Mouse (Mus musculus): ENCODE results near the gene Cd55. TPM values are rescaled to one million over a fixed set of nuclear protein-coding genes. Genes with fewer than 3 reads are reported as not detected.
"Not testable (repeated sequence)": the region's sequence is repeated elsewhere in the genome, so short reads cannot be mapped to it uniquely, and the experiment has no call there.

Gene Cd55
- total RNA-seq, 2 experiments from 2014 or later, result 9.1 to 10.7 TPM

DNA sequence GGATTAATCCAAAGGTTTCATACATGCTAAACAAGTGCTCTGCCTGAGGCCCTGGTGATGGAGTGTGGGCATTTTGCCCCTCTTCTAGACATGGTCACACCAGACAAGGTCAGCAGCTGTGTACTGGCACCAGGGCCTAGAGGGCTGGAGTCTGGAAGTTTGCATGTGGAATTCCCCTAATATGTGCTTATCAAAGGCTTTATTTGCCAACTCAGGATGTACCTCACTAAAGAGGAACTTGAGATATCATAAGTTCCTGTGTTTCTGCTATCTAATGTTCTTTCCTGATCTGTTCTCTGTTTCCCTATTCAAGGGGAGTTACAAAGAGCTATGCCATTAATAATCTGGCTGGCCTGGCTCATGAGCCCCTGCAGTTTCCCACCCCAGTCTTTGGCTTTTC, 33.9 kb downstream of the Cd55 start:
- intact Hi-C loops (cut with DNase I); DNase-seq (ENCODE audit: low spot score): not testable (repeated sequence)

- intact Hi-C loops (cut with DNase I); DNase-seq (ENCODE audit: low spot score): not testable (repeated sequence)
These were observed 35.2 kb downstream of the Cd55 start for GRCm38 (mm10) chr1:130427175-130427853.

GRCm38 (mm10) chr1:130422664-130423111, 39.9 kb downstream of the Cd55 start, which contains the start of gene Cd55b:
TSS of gene Cd55b (minus strand) at chr1:130423009.
- DNase-seq (ENCODE audit: low spot score), result peak; percentile 1
- intact Hi-C loops (cut with DNase I), result no loop called here

GRCm38 (mm10) chr1:130422033-130422432, 40.5 kb downstream of the Cd55 start:
- DNase-seq (ENCODE audit: low spot score); intact Hi-C loops (cut with DNase I): not testable (repeated sequence)

- DNase-seq (ENCODE audit: low spot score); intact Hi-C loops (cut with DNase I): not testable (repeated sequence)
These were observed 65.4 kb downstream of the Cd55 start for GRCm38 (mm10) chr1:130397109-130397508.

Other genes with a start within 250 kb of the Cd55 start
- not detected for gene Cd55b, start 39.7 kb downstream of the Cd55 start, total RNA-seq (2021)
- not detected for gene Zp3r, start 166.9 kb upstream of the Cd55 start, total RNA-seq (2021)
- not detected for gene C4bp, start 198.9 kb upstream of the Cd55 start, total RNA-seq (2021)